23 mouse cellular contexts compared by ENCODE assay signal in genomic region chr7:67605114-67605513, GRCm38 (mm10). TPM values are rescaled to one million over a fixed set of nuclear protein-coding genes. Genes with fewer than 3 reads are reported as not detected.
A peak's percentile ranks its signal among the peaks of the same experiment; 100 is the strongest.
DNase-seq lines count a peak whose midpoint lies in the region; ATAC-seq lines count a peak whose summit lies in the region.
"Had no signal": no experiment of that assay in that cellular context is flagged by ENCODE, and none has a peak within 500 bp of the region (broad histone marks: within the 10 kb centered on the region; RNA-seq: fewer than 3 reads in every experiment).

No protein-coding gene starts in this region.

- H3K9me3 ChIP-seq in embryonic facial prominence, embryonic 13.5 days, result no peaks in the 10 kb centered on the region
- H3K9me3 ChIP-seq in embryonic facial prominence, embryonic 10.5 days, result no peaks in the 10 kb centered on the region
- H3K9me3 ChIP-seq in kidney, embryonic 16.5 days (ENCODE audit: low read length), result no peaks in the 10 kb centered on the region
- no peaks in the 10 kb centered on the region for H3K9me3 ChIP-seq in embryonic facial prominence, embryonic 15.5 days (replicated peaks)
- H3K9me3 ChIP-seq: forebrain, embryonic 10.5 days; forebrain, embryonic 13.5 days; hindbrain, embryonic 12.5 days; hindbrain, embryonic 15.5 days had no signal

- peaks cover 28% of the 10 kb centered on the region for H3K4me1 ChIP-seq in embryonic facial prominence, embryonic 13.5 days
- H3K4me1 ChIP-seq in embryonic facial prominence, embryonic 10.5 days, result peaks cover 10% of the 10 kb centered on the region
- H3K4me1 ChIP-seq in kidney, embryonic 16.5 days (ENCODE audit: insufficient read depth, low read length), result peaks cover 31% of the 10 kb centered on the region
- peaks cover 27% of the 10 kb centered on the region for H3K4me1 ChIP-seq in embryonic facial prominence, embryonic 15.5 days

- no peak for ATAC-seq in embryonic facial prominence, embryonic 13.5 days (ENCODE audit: insufficient number of reproducible peaks, insufficient read depth, low FRiP score, low TSS enrichment, low read depth)
- peak; percentile 70 for ATAC-seq in kidney, embryonic 16.5 days (ENCODE audit: low FRiP score, low TSS enrichment)
- no peak; the same call in 1 of the 2 replicates for ATAC-seq in embryonic facial prominence, embryonic 15.5 days (ENCODE audit: insufficient number of reproducible peaks, low FRiP score, low TSS enrichment, low read depth)
- ATAC-seq: activated CD4-positive, CD25-positive, alpha-beta regulatory T cell, adult 4 months; CD4-positive, CD25-positive, alpha-beta regulatory T cell, adult 4 months; forebrain, embryonic 13.5 days; forebrain, embryonic 16.5 days had no signal

- WGBS in embryonic facial prominence, embryonic 13.5 days, result 62% methylated on average over 6 of the region's 6 CpGs
- 86% methylated on average over 6 of the region's 6 CpGs for WGBS in embryonic facial prominence, embryonic 10.5 days
- WGBS in kidney, embryonic 16.5 days, result 33% methylated on average over 6 of the region's 6 CpGs
- WGBS in embryonic facial prominence, embryonic 15.5 days, result 68% methylated on average over 6 of the region's 6 CpGs

- no peaks in the 10 kb centered on the region for H3K27me3 ChIP-seq in embryonic facial prominence, embryonic 13.5 days
- no peaks in the 10 kb centered on the region for H3K27me3 ChIP-seq in embryonic facial prominence, embryonic 10.5 days (replicated peaks; ENCODE audit: low read depth, poor library complexity, severe bottlenecking)
- no peaks in the 10 kb centered on the region for H3K27me3 ChIP-seq in kidney, embryonic 16.5 days (ENCODE audit: insufficient read depth, low read length)
- no peaks in the 10 kb centered on the region for H3K27me3 ChIP-seq in embryonic facial prominence, embryonic 15.5 days
- H3K27me3 ChIP-seq: hindbrain, embryonic 12.5 days; hindbrain, embryonic 15.5 days had no signal

- no peak overlapping the region for H3K9ac ChIP-seq in embryonic facial prominence, embryonic 13.5 days
- H3K9ac ChIP-seq in kidney, embryonic 16.5 days (replicated peaks; ENCODE audit: low read length), result no peak overlapping the region
- no peak overlapping the region for H3K9ac ChIP-seq in embryonic facial prominence, embryonic 15.5 days
- H3K9ac ChIP-seq: forebrain, embryonic 13.5 days; hindbrain, embryonic 12.5 days; hindbrain, embryonic 15.5 days had no signal

- H3K4me3 ChIP-seq in embryonic facial prominence, embryonic 13.5 days, result no peak overlapping the region
- no peak overlapping the region for H3K4me3 ChIP-seq in embryonic facial prominence, embryonic 10.5 days
- no peak overlapping the region for H3K4me3 ChIP-seq in kidney, embryonic 16.5 days (ENCODE audit: low read length)
- H3K4me3 ChIP-seq in embryonic facial prominence, embryonic 15.5 days (replicated peaks), result no peak overlapping the region
- H3K4me3 ChIP-seq: forebrain, embryonic 10.5 days; forebrain, embryonic 13.5 days; hindbrain, embryonic 12.5 days; hindbrain, embryonic 15.5 days had no signal

- H3K36me3 ChIP-seq in embryonic facial prominence, embryonic 13.5 days, result no peaks in the 10 kb centered on the region
- no peaks in the 10 kb centered on the region for H3K36me3 ChIP-seq in embryonic facial prominence, embryonic 10.5 days (replicated peaks)
- no peaks in the 10 kb centered on the region for H3K36me3 ChIP-seq in kidney, embryonic 16.5 days (ENCODE audit: insufficient read depth, low read length)
- H3K36me3 ChIP-seq in embryonic facial prominence, embryonic 15.5 days, result no peaks in the 10 kb centered on the region
- H3K36me3 ChIP-seq: forebrain, embryonic 10.5 days; hindbrain, embryonic 12.5 days; hindbrain, embryonic 15.5 days had no signal

- DNase-seq in embryonic facial prominence, embryonic 10.5 days (ENCODE audit: low spot score), result no peak
- DNase-seq in kidney, adult 9 months, result no peak
- peak; percentile 8 for DNase-seq in A20 (ENCODE audit: low read depth, low spot score)
- DNase-seq in lung, postnatal 10 days, result no peak
- DNase-seq: adrenal gland, adult 8-10 months; adrenal gland, postnatal 25 days; cerebellum, adult 11-12 months; cerebellum, adult 8-10 months; cerebellum, postnatal 25 days; gastrocnemius, postnatal 10 days; gastrocnemius, postnatal 36 days; heart, adult 11 months had no signal

- peak overlapping the region; percentile 16; the same call in 1 of the 2 replicates for H3K4me2 ChIP-seq in embryonic facial prominence, embryonic 13.5 days
- no peak overlapping the region for H3K4me2 ChIP-seq in kidney, embryonic 16.5 days (replicated peaks; ENCODE audit: low read depth, low read length)
- no peak overlapping the region for H3K4me2 ChIP-seq in embryonic facial prominence, embryonic 15.5 days (replicated peaks)
- H3K4me2 ChIP-seq: forebrain, embryonic 13.5 days; heart, embryonic 11.5 days; hindbrain, embryonic 12.5 days; hindbrain, embryonic 15.5 days had no signal

- peak overlapping the region; percentile 85 for H3K27ac ChIP-seq in embryonic facial prominence, embryonic 13.5 days
- H3K27ac ChIP-seq in embryonic facial prominence, embryonic 10.5 days (replicated peaks), result no peak overlapping the region
- H3K27ac ChIP-seq in kidney, embryonic 16.5 days (ENCODE audit: low read length), result peak overlapping the region; percentile 68; the same call in 1 of the 2 replicates
- peak overlapping the region; percentile 83 for H3K27ac ChIP-seq in embryonic facial prominence, embryonic 15.5 days (replicated peaks)
- H3K27ac ChIP-seq: forebrain, embryonic 10.5 days; forebrain, embryonic 13.5 days; hindbrain, embryonic 12.5 days; hindbrain, embryonic 15.5 days had no signal

RNA-seq across cellular contexts. Expression of gene Lrrc28, which starts 40.0 kb away (rescaled TPM):
- polyA plus RNA-seq in embryonic facial prominence, embryonic 13.5 days (2015; fragmentation: Nextera tagmentation; extraction: Ambion mirVana), result 23.5 and 24.1 TPM in 2 replicates
- polyA plus RNA-seq in embryonic facial prominence, embryonic 10.5 days (2016; fragmentation: Nextera tagmentation; extraction: Ambion mirVana), result 18.0 and 21.5 TPM in 2 replicates
- 14.4 and 15.1 TPM in 2 replicates for polyA plus RNA-seq in kidney, embryonic 16.5 days (2015; fragmentation: Nextera tagmentation; extraction: Ambion mirVana)
- polyA plus RNA-seq in embryonic facial prominence, embryonic 15.5 days (2015; fragmentation: Nextera tagmentation; extraction: Ambion mirVana), result 20.6 and 22.4 TPM in 2 replicates

RNA-seq across cellular contexts. Expression of gene Ttc23, which starts 42.1 kb away (rescaled TPM):
- polyA plus RNA-seq in embryonic facial prominence, embryonic 13.5 days (2015; fragmentation: Nextera tagmentation; extraction: Ambion mirVana), result 44.9 and 45.3 TPM in 2 replicates
- 45.5 and 47.3 TPM in 2 replicates for polyA plus RNA-seq in embryonic facial prominence, embryonic 10.5 days (2016; fragmentation: Nextera tagmentation; extraction: Ambion mirVana)
- polyA plus RNA-seq in kidney, embryonic 16.5 days (2015; fragmentation: Nextera tagmentation; extraction: Ambion mirVana), result 30.4 and 32.6 TPM in 2 replicates
- polyA plus RNA-seq in embryonic facial prominence, embryonic 15.5 days (2015; fragmentation: Nextera tagmentation; extraction: Ambion mirVana), result 29.6 and 29.8 TPM in 2 replicates
